Mouse (Mus musculus): ENCODE measurements around the gene Fat1.

DNA sequence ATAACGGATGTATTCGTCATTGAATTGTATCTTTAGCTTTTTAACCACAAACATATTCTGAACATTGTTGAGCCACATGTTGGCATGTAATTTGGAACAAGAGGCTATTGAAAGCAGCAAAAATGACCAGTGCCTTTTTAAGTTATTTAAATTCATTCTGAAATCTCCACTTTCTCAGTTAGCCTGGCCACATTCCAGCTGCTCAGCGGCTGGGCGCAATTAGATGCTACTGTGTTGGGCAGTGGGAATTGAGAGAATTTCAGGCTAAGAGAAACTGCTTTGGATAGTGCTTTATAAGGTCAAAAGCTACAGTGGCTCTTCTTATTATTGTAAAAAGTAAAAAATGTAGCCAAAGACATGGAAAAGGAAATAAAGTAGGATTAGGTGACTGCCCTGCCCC is 67.4 kb downstream of the Fat1 start:
- TF ChIP-seq MAX (IDR thresholded peaks at IDR 0.05; ENCODE audit: low read depth) (no peak), USF1 (IDR thresholded peaks at IDR 0.05; ENCODE audit: low read depth) (no peak), POLR2A (IDR thresholded peaks at IDR 0.05; ENCODE audit: insufficient read length, low read depth) (no peak), E2F4 (IDR thresholded peaks at IDR 0.05; ENCODE audit: insufficient read depth) (no peak)

Data from myocyte (in vitro differentiated cells).